Mouse (Mus musculus) spleen, adult 2 months (tissue): ENCODE results near the gene D8Ertd738e. TPM values are rescaled to one million over a fixed set of nuclear protein-coding genes. Genes with fewer than 3 reads are reported as not detected.
"Not testable (repeated sequence)": the region's sequence is repeated elsewhere in the genome, so short reads cannot be mapped to it uniquely, and the experiment has no call there.

Experiments
- DNase-seq, 2 experiments: peaks; one replicate each; pipeline versions ENCODE4 v3.0.0 to v3.0.0-alpha.2; 2012 to 2021; ENCODE audit warnings: low spot score in 2 of 2, low read depth in 1 of 2
- H3K27ac ChIP-seq: fragments of 200-500 bp; 2 replicates; pipeline ENCODE4 v1.5.1; 2012; ENCODE audit warnings: low read length, inconsistent platforms; ENCODE audit not compliant: insufficient read depth
- H3K27me3 ChIP-seq: fragments of 200-500 bp; 2 replicates; pipeline ENCODE4 v1.6.1; 2012; ENCODE audit warnings: mild to moderate bottlenecking, moderate library complexity, low read length, inconsistent platforms; ENCODE audit not compliant: control insufficient read depth, insufficient read depth
- H3K36me3 ChIP-seq: fragments of 200-500 bp; 2 replicates; pipeline ENCODE4 v1.6.1; 2012; ENCODE audit warnings: mild to moderate bottlenecking, low read length, inconsistent platforms; ENCODE audit not compliant: control insufficient read depth, insufficient read depth
- H3K4me1 ChIP-seq: fragments of 200-500 bp; 2 replicates; pipeline ENCODE4 v1.6.1; 2011; ENCODE audit warnings: inconsistent platforms; ENCODE audit not compliant: control insufficient read depth, insufficient read depth, insufficient read length
- H3K4me3 ChIP-seq: fragments of 200-500 bp; 2 replicates; pipeline ENCODE4 v1.5.1; 2011; ENCODE audit warnings: mild to moderate bottlenecking, inconsistent platforms; ENCODE audit not compliant: insufficient read depth, insufficient read length; ENCODE audit errors: extremely low read depth
- CTCF ChIP-seq: fragments of 200-500 bp; IDR thresholded peaks from 2 replicates; pipeline ENCODE4 v1.5.1; 2011; ENCODE audit warnings: mild to moderate bottlenecking, inconsistent platforms; ENCODE audit not compliant: insufficient read depth, insufficient read length, insufficient replicate concordance; ENCODE audit errors: extremely low read depth
- POLR2A ChIP-seq: fragments of 200-500 bp; IDR thresholded peaks from 2 replicates; pipeline ENCODE4 v1.6.1; 2011; ENCODE audit warnings: low read depth, low read length, inconsistent platforms
- WGBS: fragments of 180-500 bp; shearing (Covaris S2); methylation state at CpG from one replicate; pipeline ENCODE4 v1.1.7; 2018; 5-methylcytosine and 5-hydroxymethylcytosine counted together
- polyA plus RNA-seq: library from polyadenylated mRNA; depleted of rRNA; stranded (reverse); fragments of >200 nt; gene quantifications from 2 replicates; pipeline ENCODE4 v1.2.3, GENCODE M21; 2012; rRNA removed

Gene D8Ertd738e
- polyA plus RNA-seq, result 68.3 and 88.3 TPM in 2 replicates

DNA sequence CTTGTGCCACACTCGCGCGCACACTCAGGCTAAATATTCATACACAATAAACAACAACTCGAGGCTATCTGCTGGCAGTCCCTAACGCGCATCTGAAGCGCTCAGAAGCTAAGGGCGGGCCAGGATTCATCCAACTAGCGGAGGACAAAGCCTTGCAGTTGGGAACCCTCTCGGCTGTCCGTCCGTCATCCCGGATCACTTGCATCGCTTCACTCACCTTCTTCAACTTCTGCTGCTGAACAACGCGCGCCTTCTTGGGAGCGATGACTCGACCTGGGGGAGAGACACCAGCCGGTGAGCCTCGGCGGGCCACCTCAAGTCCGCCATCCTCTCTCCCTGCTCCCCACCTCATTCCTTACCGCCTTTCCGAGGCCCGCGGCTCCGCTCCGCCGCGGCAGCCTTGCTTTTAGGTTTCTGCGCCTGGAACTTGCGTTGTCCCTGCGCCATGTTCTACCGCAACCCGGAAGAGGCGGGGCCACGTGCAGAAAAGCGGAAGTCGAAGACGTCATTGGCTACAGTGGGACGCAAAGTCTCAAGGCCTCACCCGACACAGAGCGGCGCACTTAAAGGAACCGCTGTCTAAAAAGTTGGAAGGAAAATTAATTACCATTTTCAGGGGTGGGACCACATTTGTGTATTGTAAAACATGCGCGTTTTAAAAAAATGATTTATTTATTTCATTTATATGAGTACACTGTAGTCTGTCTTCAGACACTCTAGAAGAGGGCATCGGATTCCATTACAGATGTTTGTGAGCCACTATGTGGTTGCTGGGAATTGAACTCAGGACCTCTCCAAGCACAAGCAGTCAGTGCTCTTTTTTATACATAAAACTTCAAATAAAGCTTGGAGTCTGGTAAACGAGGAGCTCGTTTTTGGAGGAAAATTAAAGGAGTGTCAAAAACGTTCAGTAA is at the start of gene D8Ertd738e:
Gene D8Ertd738e (minus strand): TSS at position 463 of the 914 bp plus-strand sequence.
- TF ChIP-seq CTCF (no peak), POLR2A (peak; percentile 94)
- peak; percentile 86 to 93 for DNase-seq
- peaks cover 24% of the 10 kb centered on the region for H3K36me3 ChIP-seq
- WGBS, result 5% methylated on average over 52 of the region's 52 CpGs
- no peaks in the 10 kb centered on the region for H3K4me1 ChIP-seq
- H3K4me3 ChIP-seq, result peak within 1 kb of the TSS; percentile 98
- no peaks in the 10 kb centered on the region for H3K27me3 ChIP-seq
- peak within 1 kb of the TSS; percentile 92 for H3K27ac ChIP-seq

DNA sequence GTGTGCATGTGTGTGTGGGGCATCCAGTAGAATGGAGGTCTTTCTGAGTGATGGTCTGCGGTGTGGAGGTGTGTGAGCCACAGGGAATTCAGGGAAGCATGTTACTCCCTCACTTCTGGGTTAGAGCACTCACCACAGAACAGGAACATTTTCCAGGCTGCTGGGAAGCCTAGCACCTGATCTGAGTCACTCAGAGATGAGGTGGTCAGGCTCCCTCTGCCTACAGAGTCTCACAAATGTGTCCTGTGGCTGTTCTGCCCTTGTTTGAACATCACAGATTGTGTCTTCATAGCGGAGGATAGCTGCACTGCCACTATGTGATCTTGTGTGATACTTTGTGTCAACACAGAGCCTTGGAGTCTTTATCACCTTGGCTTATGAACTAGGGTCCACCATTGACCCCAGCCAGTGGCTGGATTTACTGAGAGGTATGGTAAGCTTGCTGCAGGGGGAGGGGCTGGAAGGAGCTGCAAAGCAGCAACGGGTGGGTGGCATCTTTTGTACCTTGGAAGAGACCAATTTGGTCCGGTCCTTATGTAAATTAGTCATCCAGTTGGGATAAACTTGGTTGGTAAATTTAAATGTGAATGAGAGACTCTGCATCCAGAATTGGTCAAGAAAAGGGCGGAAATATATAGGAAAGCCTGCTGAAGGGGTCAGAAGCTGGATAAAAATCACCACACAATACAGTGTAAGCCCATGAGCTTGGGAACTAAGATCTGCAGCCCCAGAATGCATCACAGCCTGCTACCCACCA is 47.7 kb upstream of the D8Ertd738e start:
- H3K27me3 ChIP-seq, result no peaks in the 10 kb centered on the region; the same call in 1 of the 2 replicates
- DNase-seq, result no peak
- no peaks in the 10 kb centered on the region for H3K4me1 ChIP-seq
- H3K4me3 ChIP-seq, result no peak overlapping the region
- TF ChIP-seq CTCF (no peak), POLR2A (no peak)
- H3K27ac ChIP-seq, result no peak overlapping the region
- WGBS, result 77% methylated on average over 5 of the region's 5 CpGs
- no peaks in the 10 kb centered on the region for H3K36me3 ChIP-seq

DNA sequence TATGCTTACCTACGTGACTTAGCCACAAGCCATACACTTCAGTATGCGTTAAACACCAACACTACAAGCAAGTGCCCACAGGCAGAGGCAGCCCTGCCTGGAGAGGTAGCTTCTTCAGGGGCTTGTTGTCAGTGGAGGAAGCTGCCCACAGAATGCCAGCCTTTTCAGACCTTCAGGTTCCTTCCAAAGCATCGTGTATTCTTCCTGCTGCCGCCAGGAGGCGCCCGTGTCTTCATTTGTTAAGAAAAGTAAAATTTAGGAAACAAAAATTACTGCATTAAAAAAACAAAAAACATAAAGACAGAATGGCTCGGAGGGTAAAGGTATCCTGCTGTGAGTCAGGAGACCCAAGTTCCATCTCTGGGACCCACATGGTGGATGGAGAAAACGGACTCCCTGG is 42.2 kb upstream of the D8Ertd738e start:
- H3K27ac ChIP-seq, result no peak overlapping the region
- peak; percentile 20 to 31 for DNase-seq
- no peak overlapping the region for H3K4me3 ChIP-seq
- no peaks in the 10 kb centered on the region for H3K36me3 ChIP-seq
- 28% methylated on average over 8 of the region's 8 CpGs for WGBS
- H3K4me1 ChIP-seq, result no peaks in the 10 kb centered on the region
- no peaks in the 10 kb centered on the region; the same call in 1 of the 2 replicates for H3K27me3 ChIP-seq
- TF ChIP-seq CTCF (peak; percentile 47; the same call in 1 of the 2 replicates), POLR2A (no peak)

DNA sequence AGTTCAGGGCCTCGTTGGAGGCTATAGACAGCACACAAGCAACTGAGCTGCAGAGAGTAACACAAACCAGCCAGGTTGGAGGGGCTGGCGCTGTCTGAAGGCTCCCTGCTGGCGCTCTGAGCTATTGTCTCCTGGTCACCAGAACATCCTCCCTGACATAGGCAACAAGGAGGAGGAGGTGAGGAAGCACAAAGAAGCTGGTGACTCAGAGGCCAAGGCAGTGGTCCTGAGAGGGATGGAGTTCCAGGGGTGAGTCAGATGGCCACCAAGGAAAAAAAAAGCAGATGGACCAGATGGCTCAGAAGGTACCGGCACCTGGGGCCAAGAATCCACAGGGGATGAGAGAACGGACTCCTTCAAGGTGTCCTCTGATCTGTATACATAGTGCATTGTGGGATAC is 41.6 kb upstream of the D8Ertd738e start:
- H3K27me3 ChIP-seq, result no peaks in the 10 kb centered on the region
- TF ChIP-seq POLR2A (no peak), CTCF (no peak)
- H3K4me3 ChIP-seq, result no peak overlapping the region
- WGBS, result 84% methylated on average over 5 of the region's 5 CpGs
- H3K27ac ChIP-seq, result no peak overlapping the region
- H3K4me1 ChIP-seq, result no peaks in the 10 kb centered on the region
- DNase-seq, result no peak
- no peaks in the 10 kb centered on the region for H3K36me3 ChIP-seq

DNA sequence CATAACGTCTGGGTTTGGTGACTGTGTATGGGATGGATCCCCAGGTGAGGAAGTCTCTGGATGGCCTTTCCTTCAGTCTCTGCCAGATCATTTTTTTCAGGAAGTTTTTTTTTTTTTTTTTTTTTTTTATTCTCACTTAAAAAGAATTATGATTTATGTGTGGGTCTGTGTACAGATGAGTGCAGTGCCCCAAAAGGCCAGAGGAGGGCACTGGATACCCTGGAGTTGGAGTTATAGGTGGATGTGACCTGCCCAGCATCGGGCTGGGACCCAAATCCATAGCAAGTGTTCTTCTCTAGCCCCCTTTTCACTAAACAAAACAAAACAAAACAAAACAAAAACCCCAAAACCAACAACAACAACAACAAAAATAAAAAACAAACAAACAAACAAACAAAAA is 39.4 kb upstream of the D8Ertd738e start:
- Histone ChIP-seq H3K27me3 (no peaks in the 10 kb centered on the region), H3K4me3 (no peak overlapping the region), H3K36me3 (no peaks in the 10 kb centered on the region), H3K27ac (no peak overlapping the region), H3K4me1 (no peaks in the 10 kb centered on the region)
- TF ChIP-seq CTCF (no peak), POLR2A (no peak)
- no peak for DNase-seq
- WGBS, result 62% methylated on average over 2 of the region's 2 CpGs

DNA sequence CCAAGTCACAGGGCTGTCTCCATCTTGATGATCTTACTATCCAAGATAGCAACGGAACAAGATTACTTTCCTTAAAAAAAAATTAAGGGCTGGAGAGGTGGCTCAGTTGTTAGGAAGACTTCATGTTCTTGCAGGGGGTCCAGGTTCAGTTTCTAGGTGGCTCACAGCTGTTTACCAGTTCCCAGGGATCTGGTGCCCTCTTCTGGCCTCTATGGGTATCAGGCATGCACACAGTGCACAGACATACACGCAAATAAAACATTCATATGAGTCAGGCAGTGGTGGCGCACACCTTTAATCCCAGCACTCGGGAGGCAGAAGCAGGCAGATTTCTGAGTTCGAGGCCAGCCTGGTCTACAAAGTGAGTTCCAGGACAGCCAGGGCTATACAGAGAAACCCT is 36.1 kb upstream of the D8Ertd738e start:
- H3K4me3 ChIP-seq, H3K36me3 ChIP-seq, H3K27me3 ChIP-seq, H3K27ac ChIP-seq, H3K4me1 ChIP-seq: not testable (repeated sequence)
- WGBS, result 48% methylated on average over 5 of the region's 5 CpGs
- DNase-seq, result peak in 1 of 2 experiments; percentile 30
- peak; percentile 23; the same call in 1 of the 2 replicates for TF ChIP-seq CTCF
